Mouse (Mus musculus) embryonic facial prominence, embryonic 15.5 days (tissue): ENCODE measurements around the gene Bend5. TPM values are rescaled to one million over a fixed set of nuclear protein-coding genes. Genes with fewer than 3 reads are reported as not detected.

Experiments
- ATAC-seq: fragments of 200-750 bp; cut with Nextera tagmentation; 2 replicates; pipeline ENCODE4 v1.8.0; 2017; ENCODE audit warnings: low read depth, moderate TSS enrichment; ENCODE audit not compliant: insufficient number of reproducible peaks, low FRiP score, low TSS enrichment
- H3K27ac ChIP-seq: fragments of 300-500 bp; sonication (generic); replicated peaks from 2 replicates; pipeline ENCODE4 v1.5.1; 2015; ENCODE audit warnings: mild to moderate bottlenecking, inconsistent platforms
- H3K27me3 ChIP-seq: fragments of 300-500 bp; sonication (generic); 2 replicates; pipeline ENCODE4 v1.6.1; 2015; ENCODE audit warnings: inconsistent platforms
- H3K36me3 ChIP-seq: fragments of 300-500 bp; sonication (generic); 2 replicates; pipeline ENCODE4 v1.6.1; 2015; ENCODE audit warnings: mild to moderate bottlenecking, inconsistent platforms
- H3K4me1 ChIP-seq: fragments of 300-500 bp; sonication (generic); 2 replicates; pipeline ENCODE4 v1.6.1; 2015; ENCODE audit warnings: inconsistent platforms
- H3K4me2 ChIP-seq: fragments of 300-500 bp; sonication (generic); replicated peaks from 2 replicates; pipeline ENCODE4 v1.6.1; 2015; ENCODE audit warnings: mild to moderate bottlenecking, inconsistent platforms
- H3K4me3 ChIP-seq: fragments of 300-500 bp; sonication (generic); replicated peaks from 2 replicates; pipeline ENCODE4 v1.5.1; 2015; ENCODE audit warnings: mild to moderate bottlenecking, inconsistent platforms
- H3K9ac ChIP-seq: fragments of 300-500 bp; sonication (generic); 2 replicates; pipeline ENCODE4 v1.6.1; 2015; ENCODE audit warnings: inconsistent platforms
- H3K9me3 ChIP-seq: fragments of 300-500 bp; sonication (generic); replicated peaks from 2 replicates; pipeline ENCODE4 v1.6.1; 2016; ENCODE audit warnings: inconsistent platforms
- WGBS: fragments of 180-500 bp; shearing (Covaris S2); methylation state at CpG from one replicate; pipeline ENCODE4 v1.1.7; 2015; 5-methylcytosine and 5-hydroxymethylcytosine counted together
- polyA plus RNA-seq: library from polyadenylated mRNA; unstranded; fragments of >200 nt; fragmentation: Nextera tagmentation; extraction: Ambion mirVana; gene quantifications from 2 replicates; pipeline ENCODE4 v1.2.1, GENCODE M21; 2015

Gene Bend5
- polyA plus RNA-seq: 137 and 159 TPM in 2 replicates

GRCm38 (mm10) chr4:111414818-111415488 is at the start of gene Bend5:
Gene Bend5, plus strand, starts transcription at chr4:111415006.
- peak within 1 kb of the TSS; percentile 95 for H3K27ac ChIP-seq
- peak; percentile 92 for ATAC-seq
- H3K4me2 ChIP-seq: peak within 1 kb of the TSS; percentile 69
- H3K27me3 ChIP-seq: no peaks in the 10 kb centered on the region
- peak within 1 kb of the TSS; percentile 96 for H3K9ac ChIP-seq
- WGBS: under 1% methylated on average over 66 of the region's 66 CpGs
- peak within 1 kb of the TSS; percentile 85 for H3K4me3 ChIP-seq
- H3K36me3 ChIP-seq: peaks cover 6% of the 10 kb centered on the region; the same call in 1 of the 2 replicates
- H3K9me3 ChIP-seq: no peaks in the 10 kb centered on the region
- H3K4me1 ChIP-seq: peaks cover 38% of the 10 kb centered on the region

- no peak overlapping the region; the same call in 1 of the 2 replicates for H3K27ac ChIP-seq
- no peaks in the 10 kb centered on the region for H3K36me3 ChIP-seq
- no peak overlapping the region for H3K4me3 ChIP-seq
- WGBS: 31% methylated on average over 2 of the region's 2 CpGs
- no peak for ATAC-seq
- no peak overlapping the region for H3K4me2 ChIP-seq
- no peak overlapping the region for H3K9ac ChIP-seq
- 0 out of 2 replicates have a peak, but pooled peaks cover 5% of the 10 kb centered on the region for H3K4me1 ChIP-seq
- H3K9me3 ChIP-seq: no peaks in the 10 kb centered on the region
- no peaks in the 10 kb centered on the region for H3K27me3 ChIP-seq
Measured at GRCm38 (mm10) chr4:111367771-111368170, 47.0 kb upstream of the Bend5 start.

GRCm38 (mm10) chr4:111377159-111377558 is 37.6 kb upstream of the Bend5 start:
- ATAC-seq: no peak
- H3K27me3 ChIP-seq: no peaks in the 10 kb centered on the region
- H3K9me3 ChIP-seq: no peaks in the 10 kb centered on the region
- no peak overlapping the region for H3K27ac ChIP-seq
- H3K9ac ChIP-seq: no peak overlapping the region
- H3K4me1 ChIP-seq: no peaks in the 10 kb centered on the region
- H3K36me3 ChIP-seq: no peaks in the 10 kb centered on the region
- no peak overlapping the region for H3K4me2 ChIP-seq
- no peak overlapping the region for H3K4me3 ChIP-seq

- H3K9ac ChIP-seq: no peak overlapping the region
- no peak overlapping the region for H3K4me3 ChIP-seq
- no peak overlapping the region for H3K4me2 ChIP-seq
- H3K36me3 ChIP-seq: no peaks in the 10 kb centered on the region
- H3K27me3 ChIP-seq: no peaks in the 10 kb centered on the region
- WGBS: 90% methylated on average over 3 of the region's 3 CpGs
- no peaks in the 10 kb centered on the region for H3K4me1 ChIP-seq
- ATAC-seq: no peak
- no peak overlapping the region for H3K27ac ChIP-seq
- H3K9me3 ChIP-seq: no peaks in the 10 kb centered on the region
Measured at GRCm38 (mm10) chr4:111378071-111378470, 36.7 kb upstream of the Bend5 start.

- H3K36me3 ChIP-seq: no peaks in the 10 kb centered on the region
Measured at GRCm38 (mm10) chr4:111383101-111383500, 31.7 kb upstream of the Bend5 start.

GRCm38 (mm10) chr4:111390736-111391135 is 24.1 kb upstream of the Bend5 start:
- Histone ChIP-seq H3K27ac (peak overlapping the region; percentile 81), H3K9ac (no peak overlapping the region), H3K4me1 (no peaks in the 10 kb centered on the region; the same call in 1 of the 2 replicates), H3K4me2 (no peak overlapping the region), H3K4me3 (no peak overlapping the region), H3K9me3 (no peaks in the 10 kb centered on the region), H3K27me3 (no peaks in the 10 kb centered on the region), H3K36me3 (no peaks in the 10 kb centered on the region)
- ATAC-seq: peak; percentile 81; the same call in 1 of the 2 replicates

More at GRCm38 (mm10) chr4:111383101-111383500, 31.7 kb upstream of the Bend5 start:
- Histone ChIP-seq H3K4me3 (no peak overlapping the region), H3K4me2 (no peak overlapping the region), H3K9me3 (no peaks in the 10 kb centered on the region), H3K9ac (no peak overlapping the region), H3K27me3 (no peaks in the 10 kb centered on the region), H3K4me1 (no peaks in the 10 kb centered on the region), H3K27ac (no peak overlapping the region)
- 83% methylated on average over 2 of the region's 2 CpGs for WGBS
- no peak for ATAC-seq

GRCm38 (mm10) chr4:111399784-111400183 is 15.0 kb upstream of the Bend5 start:
- Histone ChIP-seq H3K4me2 (no peak overlapping the region), H3K36me3 (no peaks in the 10 kb centered on the region), H3K27me3 (no peaks in the 10 kb centered on the region), H3K9ac (no peak overlapping the region), H3K27ac (no peak overlapping the region), H3K4me3 (no peak overlapping the region), H3K9me3 (no peaks in the 10 kb centered on the region), H3K4me1 (0 out of 2 replicates have a peak, but pooled peaks cover 15% of the 10 kb centered on the region)
- no peak for ATAC-seq

- H3K4me1 ChIP-seq: 0 out of 2 replicates have a peak, but pooled peaks cover 15% of the 10 kb centered on the region
- H3K9ac ChIP-seq: no peak overlapping the region
- H3K4me2 ChIP-seq: no peak overlapping the region
- ATAC-seq: no peak
- H3K27me3 ChIP-seq: no peaks in the 10 kb centered on the region
- H3K27ac ChIP-seq: no peak overlapping the region
- no peak overlapping the region for H3K4me3 ChIP-seq
- H3K9me3 ChIP-seq: no peaks in the 10 kb centered on the region
- 37% methylated on average over 2 of the region's 2 CpGs for WGBS
- H3K36me3 ChIP-seq: no peaks in the 10 kb centered on the region
Measured at GRCm38 (mm10) chr4:111400676-111401075, 14.1 kb upstream of the Bend5 start.

- H3K4me2 ChIP-seq: no peak overlapping the region
- H3K27ac ChIP-seq: peak overlapping the region; percentile 84
- H3K4me3 ChIP-seq: no peak overlapping the region
- H3K9me3 ChIP-seq: no peaks in the 10 kb centered on the region
- WGBS: 15% methylated on average over 1 of the region's 1 CpGs
- H3K36me3 ChIP-seq: no peaks in the 10 kb centered on the region
- H3K4me1 ChIP-seq: 0 out of 2 replicates have a peak, but pooled peaks cover 15% of the 10 kb centered on the region
- H3K27me3 ChIP-seq: no peaks in the 10 kb centered on the region
- no peak overlapping the region for H3K9ac ChIP-seq
- peak; percentile 43; the same call in 1 of the 2 replicates for ATAC-seq
Measured at GRCm38 (mm10) chr4:111403243-111403642, 11.6 kb upstream of the Bend5 start.

- Histone ChIP-seq H3K27ac (peak overlapping the region; percentile 82), H3K4me1 (peaks cover 13% of the 10 kb centered on the region), H3K36me3 (no peaks in the 10 kb centered on the region), H3K4me3 (no peak overlapping the region), H3K4me2 (no peak overlapping the region), H3K9ac (no peak overlapping the region), H3K27me3 (no peaks in the 10 kb centered on the region), H3K9me3 (no peaks in the 10 kb centered on the region)
- WGBS: 35% methylated on average over 4 of the region's 4 CpGs
- ATAC-seq: peak; percentile 31; the same call in 1 of the 2 replicates
Measured at GRCm38 (mm10) chr4:111410731-111411130, 4.1 kb upstream of the Bend5 start.

GRCm38 (mm10) chr4:111414399-111414798 is 407 bp upstream of the Bend5 start:
- Histone ChIP-seq H3K36me3 (peaks cover 6% of the 10 kb centered on the region; the same call in 1 of the 2 replicates), H3K9me3 (no peaks in the 10 kb centered on the region), H3K9ac (peak overlapping the region; percentile 96), H3K4me3 (peak overlapping the region; percentile 85), H3K4me1 (peaks cover 35% of the 10 kb centered on the region), H3K27ac (peak overlapping the region; percentile 95), H3K4me2 (peak overlapping the region; percentile 69), H3K27me3 (no peaks in the 10 kb centered on the region)
- under 1% methylated on average over 6 of the region's 6 CpGs for WGBS
- 0 out of 2 replicates have a peak, but pooled peaks have one; percentile 13 for ATAC-seq
